In genomic region chr9:15493235-15493924, GRCm38 (mm10) we compare ENCODE assay signal across 8 mouse cellular contexts. TPM values are rescaled to one million over a fixed set of nuclear protein-coding genes. Genes with fewer than 3 reads are reported as not detected.
DNase-seq lines count a peak whose midpoint lies in the region; ATAC-seq and TF ChIP-seq lines count a peak whose summit lies in the region.

Gene Smco4 (plus strand): TSS chr9:15493432.

- H3K9me3 ChIP-seq in ES-Bruce4 (replicated peaks; ENCODE audit: control insufficient read depth, insufficient read depth, low read length, poor library complexity, severe bottlenecking) = no peaks in the 10 kb centered on the region
- no peaks in the 10 kb centered on the region for H3K9me3 ChIP-seq in forebrain, embryonic 14.5 days (replicated peaks; ENCODE audit: control insufficient read depth, low read length)
- no peaks in the 10 kb centered on the region for H3K9me3 ChIP-seq in lung, embryonic 16.5 days (ENCODE audit: control insufficient read depth, low read length)

- H3K27me3 ChIP-seq in ES-Bruce4 (ENCODE audit: control insufficient read depth, insufficient read depth, low read length, poor library complexity, severe bottlenecking) = 0 out of 2 replicates have a peak, but pooled peaks cover 2% of the 10 kb centered on the region
- no peaks in the 10 kb centered on the region for H3K27me3 ChIP-seq in forebrain, embryonic 14.5 days (replicated peaks; ENCODE audit: control insufficient read depth, insufficient read depth, low read length)
- H3K27me3 ChIP-seq in lung, embryonic 16.5 days (ENCODE audit: control insufficient read depth, insufficient read depth, low read depth, low read length) = no peaks in the 10 kb centered on the region; the same call in 1 of the 2 replicates

- peak within 1 kb of the TSS; percentile 92 for H3K4me3 ChIP-seq in ES-Bruce4 (ENCODE audit: low read depth, low read length)
- H3K4me3 ChIP-seq in forebrain, embryonic 14.5 days (ENCODE audit: low read depth, low read length) = peak within 1 kb of the TSS; percentile 75
- peak within 1 kb of the TSS; percentile 80 for H3K4me3 ChIP-seq in lung, embryonic 16.5 days (ENCODE audit: low read length)

- TF ChIP-seq POLR2A in ES-Bruce4 (IDR thresholded peaks at IDR 0.05; ENCODE audit: insufficient read depth, low read length) = no peak

- intact Hi-C loops in heart, postnatal 14 days (cut with DNase I) = loop anchor here (1.0 to 10.0 kb wide), 6 partner anchors 35 to 391 kb away; no protein-coding TSS in a partner anchor

- peak within 1 kb of the TSS; percentile 92 for H3K9ac ChIP-seq in ES-Bruce4 (ENCODE audit: low read depth, poor library complexity, severe bottlenecking)
- peak within 1 kb of the TSS; percentile 90 for H3K9ac ChIP-seq in forebrain, embryonic 14.5 days (ENCODE audit: low read length)
- H3K9ac ChIP-seq in lung, embryonic 16.5 days (ENCODE audit: low read length) = peak within 1 kb of the TSS; percentile 90

- peak; percentile 20 for TF ChIP-seq CTCF in ES-Bruce4 (IDR thresholded peaks at IDR 0.05; ENCODE audit: low read depth, low read length)

- WGBS in forebrain, embryonic 14.5 days = under 1% methylated on average over 73 of the region's 101 CpGs
- WGBS in lung, embryonic 16.5 days = under 1% methylated on average over 59 of the region's 101 CpGs

- H3K4me1 ChIP-seq in ES-Bruce4 (ENCODE audit: control insufficient read depth, insufficient read depth, low read length) = peaks cover 3% of the 10 kb centered on the region
- H3K4me1 ChIP-seq in forebrain, embryonic 14.5 days (ENCODE audit: control insufficient read depth, insufficient read depth, low read length) = peaks cover 7% of the 10 kb centered on the region
- H3K4me1 ChIP-seq in lung, embryonic 16.5 days (replicated peaks; ENCODE audit: control insufficient read depth, insufficient read depth, low read length) = peaks cover 22% of the 10 kb centered on the region

- H3K27ac ChIP-seq in ES-Bruce4 (ENCODE audit: insufficient read depth, low read length) = no peak within 1 kb of the TSS
- H3K27ac ChIP-seq in forebrain, embryonic 14.5 days (ENCODE audit: low read depth, low read length) = peak within 1 kb of the TSS; percentile 48; the same call in 1 of the 2 replicates
- peak within 1 kb of the TSS; percentile 64 for H3K27ac ChIP-seq in lung, embryonic 16.5 days (ENCODE audit: low read length)

- DNase-seq in c-Kit-positive CD71-positive TER-119-positive erythroid progenitor cells, embryonic 14.5 days (ENCODE audit: low spot score) = peak; percentile 40
- peak; percentile 76 for DNase-seq in forebrain, embryonic 14.5 days (ENCODE audit: low spot score)
- DNase-seq in heart, postnatal 14 days = peak; percentile 87
- DNase-seq in kidney, postnatal 4 days = peak; percentile 83 to 88
- DNase-seq in ovary, postnatal 10 days (ENCODE audit: low spot score) = peak; percentile 57
- peak; percentile 83 for DNase-seq in thymus, postnatal 25 days

- peak; percentile 88 for ATAC-seq in forebrain, embryonic 14.5 days
- ATAC-seq in lung, embryonic 16.5 days (ENCODE audit: low read depth) = peak; percentile 91

- no peak for TF ChIP-seq EP300 in ES-Bruce4 (IDR thresholded peaks at IDR 0.05; ENCODE audit: insufficient read depth, low read depth, low read length)

- H3K4me2 ChIP-seq in forebrain, embryonic 14.5 days (ENCODE audit: low read length) = peak within 1 kb of the TSS; percentile 94
- H3K4me2 ChIP-seq in lung, embryonic 16.5 days (ENCODE audit: low read depth, low read length) = peak within 1 kb of the TSS; percentile 91

- no peaks in the 10 kb centered on the region for H3K36me3 ChIP-seq in ES-Bruce4 (ENCODE audit: control insufficient read depth, insufficient read depth, low read length, poor library complexity, severe bottlenecking)
- no peaks in the 10 kb centered on the region for H3K36me3 ChIP-seq in forebrain, embryonic 14.5 days (ENCODE audit: control insufficient read depth, insufficient read depth, low read length)
- no peaks in the 10 kb centered on the region for H3K36me3 ChIP-seq in lung, embryonic 16.5 days (ENCODE audit: control insufficient read depth, insufficient read depth, low read length)

RNA-seq across cellular contexts. Expression of gene Smco4, which starts in this region (rescaled TPM):
- 8.7 and 12.2 TPM in 2 replicates for polyA plus RNA-seq in ES-Bruce4 (2011; ENCODE audit: insufficient read depth, insufficient read length, low read depth, missing spikeins)
- 3.2 and 3.5 TPM in 2 replicates for polyA plus RNA-seq in forebrain, embryonic 14.5 days (2014; fragmentation: Nextera tagmentation; extraction: Ambion mirVana)
- total RNA-seq in heart, postnatal 14 days (2021) = 10 to 100 TPM; 20.7 to 21.2 TPM
- 3.2 and 3.4 TPM in 2 replicates for polyA plus RNA-seq in lung, embryonic 16.5 days (2015; fragmentation: Nextera tagmentation; extraction: Ambion mirVana)
